Mouse (Mus musculus): Measurements from ENCODE around the gene Prss35.

- TF ChIP-seq USF1 (IDR thresholded peaks at IDR 0.05; ENCODE audit: low read depth) (no peak), POLR2A (IDR thresholded peaks at IDR 0.05; ENCODE audit: insufficient read length, low read depth) (no peak), MAX (IDR thresholded peaks at IDR 0.05; ENCODE audit: low read depth) (no peak)
Observed at GRCm38 (mm10) chr9:86738067-86738466, 5.4 kb upstream of the Prss35 start.

Measured in myocyte (in vitro differentiated cells).